Mouse (Mus musculus) embryonic fibroblast, embryonic 13.5 days (primary cell): ENCODE data around the gene Rbfox3.

ENCODE experiments used
- CTCF ChIP-seq: IDR thresholded peaks from 2 replicates; pipeline ENCODE4 v1.5.1; 2011; ENCODE audit warnings: mild to moderate bottlenecking, control low read depth, low read length, moderate library complexity, borderline replicate concordance; ENCODE audit not compliant: insufficient read depth
- POLR2A ChIP-seq: IDR thresholded peaks from 2 replicates; pipeline ENCODE4 v1.6.1; 2011; ENCODE audit warnings: low read depth, mild to moderate bottlenecking, control low read depth, low read length, moderate library complexity

DNA sequence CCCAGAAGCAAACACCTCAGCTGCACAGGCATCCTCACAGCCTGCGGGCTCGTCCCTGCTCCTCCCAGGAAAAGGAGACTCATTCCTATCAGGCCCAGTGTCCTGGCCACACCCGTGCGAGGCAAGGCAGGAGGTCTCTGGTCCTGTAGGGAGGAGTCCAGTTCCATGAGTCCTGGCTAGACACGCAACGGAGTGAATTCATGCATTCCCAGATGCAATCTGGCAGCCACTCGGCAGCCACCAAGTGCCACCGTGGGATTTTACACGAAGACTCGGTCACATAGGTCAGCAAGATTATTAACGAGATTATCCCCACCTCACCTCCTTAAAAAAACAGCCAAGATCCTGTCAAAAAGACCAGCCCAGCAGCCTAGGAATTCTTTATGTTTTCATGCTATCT lies 37.4 kb downstream of the Rbfox3 start:
- TF ChIP-seq CTCF (no peak), POLR2A (no peak)
